Mouse (Mus musculus) liver, embryonic 16.5 days (tissue): ENCODE measurements at regions not wholly inside any gene's neighbourhood (a gene's known extent, or its start where the extent isn't known, plus 50 kb on each side); places are given as distances from the start of the nearest gene placed in this dataset.

Experiments
- ATAC-seq: fragments of 200-750 bp; cut with Nextera tagmentation; 2 replicates; pipeline ENCODE4 v1.8.0; 2017; ENCODE audit warnings: low read depth, mild to moderate bottlenecking, moderate number of reproducible peaks, moderate library complexity
- H3K27ac ChIP-seq: fragments of 300-500 bp; sonication (generic); 2 replicates; pipeline ENCODE4 v1.5.1; 2014; ENCODE audit warnings: mild to moderate bottlenecking, low read length
- H3K27me3 ChIP-seq: fragments of 300-500 bp; sonication (generic); 2 replicates; pipeline ENCODE4 v1.6.1; 2014; ENCODE audit warnings: low read depth, low read length, mixed read lengths; ENCODE audit not compliant: control insufficient read depth, insufficient read depth
- H3K36me3 ChIP-seq: fragments of 300-500 bp; sonication (generic); 2 replicates; pipeline ENCODE4 v1.6.1; 2014; ENCODE audit warnings: mild to moderate bottlenecking; ENCODE audit not compliant: control insufficient read depth, insufficient read depth
- H3K4me1 ChIP-seq: fragments of 300-500 bp; sonication (generic); 2 replicates; pipeline ENCODE4 v1.6.1; 2014; ENCODE audit warnings: low read depth, low read length, mixed read lengths; ENCODE audit not compliant: control insufficient read depth
- H3K4me2 ChIP-seq: fragments of 300-500 bp; sonication (generic); 2 replicates; pipeline ENCODE4 v1.6.1; 2014; ENCODE audit warnings: low read depth, low read length, mixed read lengths
- H3K4me3 ChIP-seq: fragments of 300-500 bp; sonication (generic); 2 replicates; pipeline ENCODE4 v1.5.1; 2014; ENCODE audit warnings: low read depth, mild to moderate bottlenecking, low read length
- H3K9ac ChIP-seq: fragments of 300-500 bp; sonication (generic); 2 replicates; pipeline ENCODE4 v1.6.1; 2014; ENCODE audit warnings: low read depth, low read length
- H3K9me3 ChIP-seq: fragments of 300-500 bp; sonication (generic); replicated peaks from 2 replicates; pipeline ENCODE4 v1.6.1; 2016; ENCODE audit warnings: low read length; ENCODE audit not compliant: control insufficient read depth
- WGBS: fragments of 180-500 bp; shearing (Covaris S2); extraction: QIAGEN DNeasy Blood & Tissue Kit; methylation state at CpG from one replicate; pipeline ENCODE4 v1.1.7; 2014; ENCODE audit not compliant: insufficient replicate concordance; 5-methylcytosine and 5-hydroxymethylcytosine counted together

DNA sequence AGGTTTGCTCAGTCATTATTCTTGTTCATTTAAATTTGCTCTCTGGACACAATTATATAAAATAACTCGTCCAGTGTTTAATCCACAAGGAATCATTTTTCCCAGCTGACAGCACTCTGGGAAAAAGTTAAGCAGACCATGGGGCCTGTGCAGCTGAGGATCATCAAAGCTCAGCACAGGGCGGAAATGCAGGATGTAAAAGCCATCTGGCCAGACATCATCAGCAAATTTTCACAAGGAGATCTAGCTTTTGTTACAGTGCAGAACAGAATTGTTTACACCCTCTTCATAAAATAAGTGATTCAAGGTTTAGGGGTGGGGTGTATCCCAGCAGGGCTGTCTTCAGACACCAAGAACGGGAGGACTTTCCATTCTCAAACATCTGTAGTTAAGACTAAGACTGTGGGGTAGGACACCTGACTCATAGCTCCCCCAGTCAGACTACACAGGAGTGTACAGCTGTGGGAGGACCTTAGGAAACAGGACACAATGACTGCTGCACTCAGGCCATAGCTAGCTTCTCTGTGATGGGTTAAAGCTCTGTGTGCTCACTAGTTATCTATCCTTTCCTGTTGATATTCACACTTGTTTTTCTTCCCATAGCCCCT, 87.3 kb upstream of the Pde3a start:
- Histone ChIP-seq H3K36me3 (no peaks in the 10 kb centered on the region), H3K4me2 (no peak overlapping the region), H3K9me3 (no peaks in the 10 kb centered on the region), H3K9ac (no peak overlapping the region), H3K4me1 (no peaks in the 10 kb centered on the region), H3K27me3 (no peaks in the 10 kb centered on the region), H3K4me3 (no peak overlapping the region), H3K27ac (no peak overlapping the region)
- 60% methylated on average over 3 of the region's 3 CpGs for WGBS
- no peak for ATAC-seq

DNA sequence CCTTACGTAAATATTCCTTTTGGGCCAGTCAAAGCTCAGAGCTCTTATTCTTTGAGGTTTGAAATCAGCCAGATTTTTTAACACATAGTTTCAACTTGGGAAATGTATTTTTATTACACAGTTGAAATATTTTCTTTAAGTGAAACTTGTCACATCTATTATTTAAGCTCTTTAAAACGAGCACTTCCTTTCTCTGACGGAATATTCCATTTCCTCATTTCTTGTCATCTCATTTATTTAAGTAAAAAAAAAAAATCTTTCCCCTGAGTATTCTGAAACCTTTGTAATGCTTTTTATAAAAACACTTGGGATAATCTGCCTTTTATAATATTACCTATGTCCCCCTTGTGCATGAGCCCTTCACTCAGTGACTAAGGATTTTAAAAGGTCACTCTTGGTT, 81.8 kb upstream of the Pde3a start:
- Histone ChIP-seq H3K4me3 (no peak overlapping the region), H3K36me3 (no peaks in the 10 kb centered on the region), H3K27ac (no peak overlapping the region), H3K9me3 (no peaks in the 10 kb centered on the region), H3K9ac (no peak overlapping the region), H3K4me2 (no peak overlapping the region), H3K27me3 (no peaks in the 10 kb centered on the region), H3K4me1 (no peaks in the 10 kb centered on the region)
- WGBS, result 35% methylated on average over 3 of the region's 3 CpGs
- ATAC-seq, result no peak

DNA sequence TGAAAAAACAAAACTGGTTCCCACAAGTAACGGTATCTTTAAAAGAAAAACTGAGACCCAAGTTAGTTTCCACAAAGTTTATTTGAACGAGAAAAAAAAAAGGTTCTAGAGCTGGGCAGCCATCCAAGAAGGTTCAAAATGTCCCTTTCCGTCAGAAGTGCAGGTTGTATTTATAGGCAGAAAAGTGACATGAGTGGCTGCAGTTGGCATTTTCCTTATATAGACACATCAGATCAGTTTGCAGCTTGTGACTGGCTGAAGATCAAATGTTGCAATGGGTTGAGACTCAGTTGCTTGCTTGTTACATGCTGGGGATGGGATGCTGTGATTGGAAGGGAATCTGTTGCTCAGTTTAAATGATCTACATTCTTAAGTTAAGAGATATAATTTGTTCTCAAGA, 80.7 kb upstream of the Pde3a start:
- H3K4me2 ChIP-seq, result no peak overlapping the region
- 50% methylated on average over 3 of the region's 3 CpGs for WGBS
- no peak overlapping the region for H3K9ac ChIP-seq
- H3K27me3 ChIP-seq, result no peaks in the 10 kb centered on the region
- no peaks in the 10 kb centered on the region for H3K4me1 ChIP-seq
- no peaks in the 10 kb centered on the region for H3K9me3 ChIP-seq
- no peak overlapping the region for H3K4me3 ChIP-seq
- no peaks in the 10 kb centered on the region for H3K36me3 ChIP-seq
- no peak overlapping the region for H3K27ac ChIP-seq
- no peak for ATAC-seq

DNA sequence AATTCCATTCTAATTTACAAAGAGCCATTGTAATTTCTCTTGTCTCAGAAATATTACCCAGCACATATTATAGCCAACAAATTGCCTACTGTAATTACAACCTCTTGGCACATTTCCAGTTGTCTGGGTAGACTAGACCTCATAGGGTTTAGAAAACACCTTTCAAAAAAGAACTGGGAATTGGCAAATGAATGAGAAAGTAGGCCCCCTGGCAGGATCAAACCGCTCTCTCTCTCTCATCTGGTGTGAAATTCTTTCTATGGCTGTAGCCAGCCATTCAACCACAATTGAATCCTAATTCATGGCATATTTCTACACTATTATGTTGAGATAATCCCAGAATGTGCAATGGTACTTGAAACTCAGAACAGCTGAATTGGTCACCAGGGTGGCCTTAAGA, 65.3 kb upstream of the Pde3a start:
- no peaks in the 10 kb centered on the region for H3K36me3 ChIP-seq
- H3K4me1 ChIP-seq, result no peaks in the 10 kb centered on the region
- no peak overlapping the region for H3K27ac ChIP-seq
- H3K27me3 ChIP-seq, result no peaks in the 10 kb centered on the region
- ATAC-seq, result no peak
- WGBS, result 47% methylated on average over 1 of the region's 1 CpGs
- no peaks in the 10 kb centered on the region for H3K9me3 ChIP-seq
- no peak overlapping the region for H3K4me3 ChIP-seq
- H3K4me2 ChIP-seq, result no peak overlapping the region
- H3K9ac ChIP-seq, result no peak overlapping the region

DNA sequence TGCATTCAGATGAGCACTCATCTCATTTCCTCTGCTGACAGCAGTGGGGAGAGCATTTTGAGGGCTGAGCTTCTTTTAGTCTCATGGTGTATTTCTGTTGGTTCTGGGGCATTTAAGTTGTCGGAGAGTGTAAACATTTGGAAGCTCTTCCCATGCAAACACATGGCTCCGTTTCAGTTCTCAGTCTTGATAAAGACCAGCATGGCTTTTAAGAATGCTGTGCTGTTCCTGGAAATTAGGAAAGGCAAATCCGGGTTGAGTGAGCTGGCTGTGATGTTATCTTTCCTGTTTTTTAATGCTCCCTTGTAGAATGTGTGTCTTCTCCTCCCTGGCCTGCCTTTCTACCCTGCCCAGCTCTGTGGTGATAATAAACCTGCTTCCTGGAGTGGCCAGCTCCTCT, 61.0 kb upstream of the Pde3a start:
- Histone ChIP-seq H3K4me1 (no peaks in the 10 kb centered on the region), H3K4me3 (no peak overlapping the region), H3K27me3 (no peaks in the 10 kb centered on the region), H3K27ac (no peak overlapping the region), H3K9me3 (no peaks in the 10 kb centered on the region), H3K36me3 (no peaks in the 10 kb centered on the region), H3K4me2 (no peak overlapping the region), H3K9ac (no peak overlapping the region)
- ATAC-seq, result no peak
- 31% methylated on average over 3 of the region's 3 CpGs for WGBS

DNA sequence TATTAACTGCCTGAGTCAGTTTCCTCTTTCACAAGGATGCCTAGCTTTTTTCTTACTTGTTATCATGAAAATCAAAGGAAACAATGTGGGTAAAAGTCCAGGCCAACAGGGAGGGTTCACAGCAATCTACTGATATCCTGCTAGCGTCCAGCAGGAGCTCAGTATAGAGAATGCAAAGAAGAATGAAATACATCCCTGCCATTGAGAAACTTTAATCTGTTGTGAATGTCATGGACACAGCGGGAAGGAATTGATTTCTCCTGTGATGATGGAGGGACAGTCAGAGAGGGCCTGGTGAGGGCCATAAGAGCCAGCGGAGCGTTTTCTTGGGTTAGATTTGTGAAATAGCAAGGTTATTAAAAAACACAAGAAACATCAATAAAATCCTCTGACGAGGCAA, 60.0 kb upstream of the Pde3a start:
- Histone ChIP-seq H3K27ac (no peak overlapping the region), H3K9ac (no peak overlapping the region), H3K4me2 (no peak overlapping the region), H3K4me3 (no peak overlapping the region), H3K36me3 (no peaks in the 10 kb centered on the region), H3K4me1 (no peaks in the 10 kb centered on the region), H3K27me3 (no peaks in the 10 kb centered on the region), H3K9me3 (no peaks in the 10 kb centered on the region)
- no peak for ATAC-seq
- WGBS, result 56% methylated on average over 5 of the region's 5 CpGs

DNA sequence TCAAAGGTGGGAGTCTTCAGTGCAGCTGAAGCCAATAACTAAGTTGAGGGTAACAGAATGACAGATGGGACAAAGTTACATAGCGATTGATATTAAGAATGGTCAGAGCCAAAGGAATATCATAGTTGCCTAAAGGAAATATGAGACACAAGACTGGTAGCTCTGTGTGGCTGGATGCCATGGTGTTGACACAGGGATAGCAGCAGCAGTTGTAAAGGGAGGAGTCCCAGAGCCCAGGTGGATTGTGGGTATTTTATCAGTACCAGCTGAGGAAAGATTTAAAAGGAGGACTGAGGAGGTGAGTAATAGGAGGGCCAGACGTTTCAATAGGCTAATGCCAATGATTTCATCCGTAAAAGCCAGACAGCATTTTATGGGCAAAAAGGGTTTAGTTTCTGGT, 59.4 kb upstream of the Pde3a start:
- Histone ChIP-seq H3K36me3 (no peaks in the 10 kb centered on the region), H3K9me3 (no peaks in the 10 kb centered on the region), H3K9ac (no peak overlapping the region), H3K4me3 (no peak overlapping the region), H3K4me1 (no peaks in the 10 kb centered on the region), H3K27me3 (no peaks in the 10 kb centered on the region), H3K4me2 (no peak overlapping the region), H3K27ac (no peak overlapping the region)
- 61% methylated on average over 3 of the region's 3 CpGs for WGBS
- ATAC-seq, result no peak

DNA sequence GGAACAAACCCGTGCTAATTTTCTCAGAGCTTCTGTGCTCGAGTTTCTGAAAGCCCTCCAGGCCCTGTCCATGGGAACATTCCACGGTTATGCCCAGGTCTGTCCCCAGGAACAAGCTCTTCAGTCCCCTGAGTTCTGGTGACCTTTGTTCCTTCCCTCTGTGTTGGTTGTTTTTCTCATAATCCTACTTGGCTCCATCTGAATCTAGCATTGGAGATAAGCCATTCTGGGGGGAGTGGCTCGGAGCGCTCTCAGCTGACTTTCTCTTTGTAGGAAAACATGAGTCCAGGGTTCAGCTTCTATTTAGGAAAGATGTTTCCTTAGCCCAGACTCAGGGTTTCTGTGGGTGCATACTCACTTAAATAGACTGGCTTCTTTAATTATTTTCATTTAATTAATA, 58.7 kb upstream of the Pde3a start:
- no peaks in the 10 kb centered on the region for H3K27me3 ChIP-seq
- no peak overlapping the region for H3K4me2 ChIP-seq
- no peak overlapping the region for H3K27ac ChIP-seq
- H3K4me1 ChIP-seq, result no peaks in the 10 kb centered on the region
- H3K9ac ChIP-seq, result no peak overlapping the region
- no peak for ATAC-seq
- no peak overlapping the region for H3K4me3 ChIP-seq
- H3K36me3 ChIP-seq, result no peaks in the 10 kb centered on the region
- H3K9me3 ChIP-seq, result no peaks in the 10 kb centered on the region
- WGBS, result 73% methylated on average over 5 of the region's 5 CpGs

DNA sequence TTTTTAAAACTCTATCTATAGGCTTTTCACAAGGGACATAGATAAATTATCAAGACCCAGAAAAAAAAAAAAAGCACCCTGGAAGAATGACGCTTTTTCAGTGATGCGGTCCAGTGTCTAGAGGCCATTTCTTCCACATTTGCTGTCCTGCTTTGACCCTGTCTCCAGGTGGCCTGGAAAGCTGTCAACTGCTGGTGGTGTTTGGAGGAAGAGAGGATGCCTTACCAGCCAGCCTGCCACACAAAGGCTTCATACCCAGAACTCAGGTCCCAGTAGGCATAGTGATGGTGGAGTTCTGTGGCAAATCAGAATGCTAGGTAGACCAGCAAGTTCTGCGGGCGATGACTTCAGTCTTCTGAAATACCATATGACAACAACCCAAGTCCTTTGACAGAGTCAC, 51.6 kb upstream of the Pde3a start:
- 76% methylated on average over 4 of the region's 4 CpGs for WGBS
- no peaks in the 10 kb centered on the region for H3K36me3 ChIP-seq
- no peak overlapping the region for H3K27ac ChIP-seq
- no peak overlapping the region for H3K4me3 ChIP-seq
- no peak overlapping the region for H3K9ac ChIP-seq
- no peaks in the 10 kb centered on the region for H3K4me1 ChIP-seq
- no peak for ATAC-seq
- H3K4me2 ChIP-seq, result no peak overlapping the region
- H3K9me3 ChIP-seq, result no peaks in the 10 kb centered on the region
- no peaks in the 10 kb centered on the region for H3K27me3 ChIP-seq
